Mouse (Mus musculus): Measurements from ENCODE around the gene Tenm4.
A peak's percentile ranks its signal among the peaks of the same experiment; 100 is the strongest.

Tenm4 gene

DNA sequence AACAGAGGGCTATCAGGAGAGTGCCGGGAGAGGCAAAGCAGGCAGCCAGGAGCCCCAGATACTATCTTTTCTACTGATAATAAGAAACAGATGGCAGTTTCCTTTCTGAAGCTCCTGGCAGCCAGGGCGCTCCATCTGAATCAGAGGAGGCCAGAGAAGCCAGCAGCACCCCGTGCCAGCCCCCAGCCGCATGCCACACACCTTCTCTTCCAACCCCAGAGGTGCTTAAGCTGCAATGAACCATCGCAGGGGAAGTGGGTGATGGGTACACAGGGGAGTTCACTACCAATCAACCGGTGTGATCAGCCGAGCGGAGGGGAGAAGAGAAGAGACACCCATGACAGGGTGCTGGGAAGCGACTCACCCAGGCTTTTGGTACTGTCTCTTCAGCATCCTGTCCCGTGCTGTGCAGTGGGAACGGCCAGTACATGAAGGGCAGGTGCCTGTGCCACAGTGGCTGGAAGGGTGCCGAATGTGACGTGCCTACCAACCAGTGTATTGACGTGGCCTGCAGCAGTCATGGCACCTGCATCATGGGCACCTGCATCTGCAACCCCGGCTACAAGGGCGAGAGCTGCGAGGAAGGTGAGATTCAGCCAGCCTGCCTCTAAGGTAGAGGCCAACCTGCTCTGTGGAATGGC, 602.7 kb downstream of the Tenm4 start:
- DNase-seq (ENCODE audit: low spot score in 2 of 2), result no peak

GRCm38 (mm10) chr7:96775080-96775486, 604.0 kb downstream of the Tenm4 start:
- no peak for DNase-seq (ENCODE audit: low spot score in 2 of 2)

DNA sequence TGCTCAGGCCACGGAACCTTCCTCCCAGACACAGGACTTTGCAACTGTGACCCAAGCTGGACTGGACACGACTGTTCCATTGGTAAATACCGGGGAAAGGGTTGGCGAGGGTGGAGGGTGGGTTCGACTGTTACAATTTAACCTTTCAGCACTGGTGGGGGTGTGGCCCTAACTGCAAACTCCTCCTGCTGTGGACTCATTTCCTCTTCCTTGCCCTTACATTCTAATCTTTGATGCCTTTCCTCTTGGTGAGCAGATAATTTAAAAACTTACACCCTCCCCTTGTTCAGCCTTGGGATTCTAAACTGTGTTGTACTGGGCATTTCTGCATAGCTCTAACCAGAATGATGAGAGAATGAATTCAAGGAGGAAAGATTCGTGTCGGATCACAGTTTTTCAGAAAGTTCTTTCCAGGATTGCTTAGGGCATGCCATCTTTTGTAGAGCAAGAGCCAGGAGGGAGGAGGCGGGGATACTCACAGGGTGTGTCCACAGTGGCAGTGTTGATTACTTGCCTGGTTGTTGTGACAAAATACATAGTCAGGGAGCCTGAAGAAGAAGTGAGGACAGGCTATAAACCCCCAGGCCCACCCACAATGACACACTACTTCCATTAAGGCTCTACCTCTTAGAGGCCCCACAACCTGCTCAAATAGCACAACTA, 607.0 kb downstream of the Tenm4 start:
- no peak for DNase-seq (ENCODE audit: low spot score in 2 of 2)

GRCm38 (mm10) chr7:96778601-96778969, 607.5 kb downstream of the Tenm4 start:
- DNase-seq (ENCODE audit: low spot score in 2 of 2), result no peak

- no peak for DNase-seq (ENCODE audit: low spot score in 2 of 2)
Observed at GRCm38 (mm10) chr7:96780556-96780955, 609.5 kb downstream of the Tenm4 start.

- no peak for DNase-seq (ENCODE audit: low spot score in 2 of 2)
Observed at GRCm38 (mm10) chr7:96781068-96781467, 610.0 kb downstream of the Tenm4 start.

DNA sequence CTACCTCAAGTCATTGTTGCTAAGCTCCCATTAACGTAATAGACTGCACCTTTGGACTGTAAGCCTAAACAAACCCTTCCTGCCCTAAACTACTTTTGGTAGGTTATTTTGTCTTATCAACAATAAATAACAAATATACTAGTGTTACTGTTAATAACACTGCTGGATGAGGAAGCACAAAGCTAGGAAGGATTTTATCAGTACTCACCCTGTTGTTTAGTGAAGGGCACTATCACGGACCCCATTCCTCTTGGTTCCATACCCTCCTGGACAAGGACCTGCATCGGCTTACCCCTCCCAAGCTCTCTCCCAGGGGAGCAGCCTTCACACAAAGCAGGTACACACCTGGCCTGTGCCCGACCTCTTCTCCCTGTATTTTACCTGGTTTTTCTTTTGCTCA, 611.6 kb downstream of the Tenm4 start:
- no peak for DNase-seq (ENCODE audit: low spot score in 2 of 2)

DNA sequence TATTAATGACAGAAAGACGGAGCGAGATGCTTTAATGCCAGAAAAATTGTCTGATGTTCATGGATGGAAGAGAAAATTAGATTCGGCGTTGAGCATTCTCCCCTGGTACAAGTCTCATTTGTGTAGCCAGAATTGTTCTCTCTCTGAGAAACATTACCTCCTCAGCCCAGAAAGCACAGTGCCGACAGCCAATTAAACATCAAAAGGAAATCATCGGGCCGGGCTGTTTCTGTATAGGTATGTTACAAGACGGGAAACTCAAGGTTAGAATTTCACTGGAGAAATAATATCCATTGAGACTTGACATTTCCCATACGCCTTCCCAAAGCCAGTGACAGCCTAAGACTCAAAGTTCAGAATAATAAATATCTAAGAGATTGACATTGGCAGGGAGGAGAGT, 614.8 kb downstream of the Tenm4 start:
- DNase-seq (ENCODE audit: low spot score in 2 of 2), result no peak

DNA sequence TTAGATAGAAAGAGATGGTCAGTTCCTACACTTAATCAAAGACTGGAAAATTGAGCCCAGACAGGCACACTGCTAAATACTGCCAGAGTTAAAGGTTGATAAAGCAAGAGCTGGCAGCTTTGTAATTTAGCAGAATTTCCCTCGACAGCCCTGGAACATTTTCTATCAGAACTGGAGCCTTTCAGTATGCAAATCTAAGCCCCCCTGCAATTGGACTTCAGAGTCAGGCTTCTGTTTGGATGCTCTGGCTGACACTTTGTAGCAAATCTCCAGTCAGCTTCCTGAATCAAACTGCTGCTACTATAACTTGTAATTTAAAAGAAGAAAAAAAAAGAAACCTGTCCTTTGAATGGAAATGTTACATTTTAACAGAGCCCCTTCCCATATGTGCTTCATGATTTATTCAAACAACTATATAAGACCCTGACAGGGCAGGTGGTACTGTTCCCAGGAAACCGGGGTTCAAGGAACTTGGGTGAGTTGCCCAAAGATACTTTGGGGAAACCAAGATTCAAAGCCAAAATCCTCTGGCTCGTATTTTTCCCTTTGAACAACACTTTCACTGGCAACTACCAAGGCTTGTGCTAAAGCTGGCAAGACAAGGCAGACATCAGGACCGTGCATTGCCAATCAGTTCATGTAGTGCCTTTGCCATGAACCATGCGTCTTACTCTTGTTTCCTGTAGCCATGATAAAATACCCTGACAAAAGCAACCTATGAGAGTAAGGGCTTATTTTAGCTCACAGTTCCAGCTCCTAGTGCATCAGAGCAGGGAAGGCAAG, 615.4 kb downstream of the Tenm4 start:
- no peak for DNase-seq (ENCODE audit: low spot score in 2 of 2)

- DNase-seq (ENCODE audit: low spot score in 2 of 2), result no peak
Observed at GRCm38 (mm10) chr7:96788135-96788534, 617.1 kb downstream of the Tenm4 start.

GRCm38 (mm10) chr7:96790326-96790725, 619.3 kb downstream of the Tenm4 start:
- no peak for DNase-seq (ENCODE audit: low spot score in 2 of 2)

GRCm38 (mm10) chr7:96792456-96793229, 621.6 kb downstream of the Tenm4 start:
- DNase-seq (ENCODE audit: low spot score in 2 of 2), result no peak

DNA sequence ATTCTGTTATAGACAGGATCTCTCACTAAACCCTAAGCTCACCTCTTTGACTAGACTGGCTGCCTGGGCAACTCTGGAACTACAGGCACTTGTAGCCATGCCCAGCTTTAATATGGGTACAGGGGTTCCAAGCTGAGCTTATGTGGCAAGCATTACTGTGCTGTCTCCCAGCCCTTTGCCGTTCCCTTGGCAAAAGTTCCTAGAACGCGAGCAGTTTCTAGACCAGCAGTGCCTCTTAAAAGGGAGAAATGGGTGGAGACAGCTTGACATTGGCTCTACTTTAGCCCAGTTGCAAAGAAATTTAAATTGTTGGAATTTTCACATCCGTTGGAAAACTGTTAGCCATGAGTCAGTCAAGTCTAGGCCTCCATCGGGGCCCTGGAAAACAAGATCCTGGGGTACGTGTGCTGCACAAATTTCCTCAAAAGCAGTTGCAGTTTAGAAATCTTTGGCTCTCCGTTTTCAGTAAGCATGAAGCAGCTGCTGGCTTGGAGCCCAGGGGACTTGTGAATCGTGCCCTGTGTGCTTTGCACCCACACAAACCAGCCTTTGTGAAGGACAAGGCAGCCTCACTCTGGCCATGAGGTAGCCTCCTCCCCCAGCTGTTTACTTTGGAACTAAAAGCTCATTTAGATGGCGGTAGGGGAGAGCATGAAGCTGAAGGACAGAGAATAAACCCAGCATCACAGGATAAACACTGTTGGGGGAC, 625.1 kb downstream of the Tenm4 start:
- DNase-seq (ENCODE audit: low spot score in 2 of 2), result peak; percentile 38 to 73

- peak in 1 of 2 experiments; percentile 46 for DNase-seq (ENCODE audit: low spot score in 2 of 2)
Observed at GRCm38 (mm10) chr7:96796788-96797485, 625.9 kb downstream of the Tenm4 start.

- DNase-seq (ENCODE audit: low spot score in 2 of 2), result no peak
Observed at GRCm38 (mm10) chr7:96797716-96798332, 626.8 kb downstream of the Tenm4 start.

- DNase-seq (ENCODE audit: low spot score in 2 of 2), result no peak
Observed at GRCm38 (mm10) chr7:96799816-96800215, 628.8 kb downstream of the Tenm4 start.

GRCm38 (mm10) chr7:96801368-96801767, 630.3 kb downstream of the Tenm4 start:
- no peak for DNase-seq (ENCODE audit: low spot score in 2 of 2)

GRCm38 (mm10) chr7:96802216-96802615, 631.2 kb downstream of the Tenm4 start:
- DNase-seq (ENCODE audit: low spot score in 2 of 2), result no peak

GRCm38 (mm10) chr7:96806561-96806960, 635.5 kb downstream of the Tenm4 start:
- DNase-seq (ENCODE audit: low spot score in 2 of 2), result no peak

DNA sequence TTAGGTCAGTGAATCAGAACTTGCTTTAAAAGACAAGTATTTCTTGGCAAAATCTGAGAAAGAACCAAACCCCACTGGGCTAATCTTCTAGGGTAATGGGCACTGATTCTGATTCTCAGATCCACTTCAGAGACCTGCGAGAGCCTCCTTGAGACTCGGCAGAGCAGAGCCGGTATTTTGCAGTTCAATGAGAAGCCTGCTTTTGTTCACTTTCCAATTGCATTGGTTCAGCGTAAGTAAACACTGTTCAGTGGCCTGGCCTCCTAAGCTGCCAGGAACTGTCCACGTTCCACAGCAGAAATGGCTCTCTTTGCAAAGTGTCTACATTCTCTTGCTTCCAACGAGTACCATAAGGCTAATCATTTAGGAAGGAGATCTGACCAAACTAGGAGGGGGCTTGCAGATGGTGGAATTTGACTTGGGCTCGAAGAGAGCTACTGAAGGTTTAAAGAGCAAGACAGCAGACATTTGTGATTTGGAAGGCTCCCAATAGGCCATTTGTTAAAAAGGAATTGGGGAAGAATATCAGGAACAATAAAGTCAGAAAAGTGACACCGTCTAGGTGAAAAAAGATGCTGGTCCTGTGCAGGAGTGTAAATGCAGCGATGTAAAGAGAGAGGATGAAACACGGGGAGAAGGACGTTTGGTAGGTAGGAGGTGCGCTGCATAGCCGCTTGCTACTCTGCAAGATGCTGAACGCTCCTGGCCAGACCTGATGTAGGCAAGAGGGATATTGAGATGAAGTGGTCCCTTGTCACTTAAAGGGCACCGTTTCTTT, 636.4 kb downstream of the Tenm4 start:
- DNase-seq (ENCODE audit: low spot score in 2 of 2), result no peak
